Mouse (Mus musculus) cerebellum, postnatal 10 days (tissue): ENCODE data around the gene Nrsn2.
A peak's percentile ranks its signal among the peaks of the same experiment; 100 is the strongest.

Source experiments
- DNase-seq, 2 experiments: peaks; one replicate each; pipeline ENCODE4 v3.0.0; 2021; ENCODE audit warnings: mixed read lengths in 2 of 2

Gene Nrsn2

DNA sequence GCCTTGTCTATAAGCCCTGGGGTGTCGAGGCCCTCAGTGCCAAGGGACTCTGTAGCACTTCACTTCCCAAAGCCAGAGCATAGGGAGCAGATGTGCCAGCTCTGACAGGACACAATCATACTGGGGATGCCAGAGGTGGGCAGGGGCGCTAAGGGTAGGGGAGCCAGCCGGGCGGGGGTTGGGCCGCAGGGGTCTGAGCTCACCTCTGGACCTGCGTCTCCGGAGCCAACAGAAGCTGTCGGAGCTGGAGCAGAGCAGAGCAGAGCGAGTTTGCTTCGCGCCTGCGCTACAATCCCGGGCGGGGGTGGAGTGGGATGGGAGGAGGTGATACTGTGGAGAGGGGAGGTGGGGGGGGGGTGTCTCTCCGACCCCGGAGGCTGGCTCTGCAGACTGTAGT is at the start of gene Nrsn2:
Nrsn2 (minus strand) TSS at position 294 of the 397 bp plus-strand sequence.
- peak; percentile 61 to 66 for DNase-seq

DNA sequence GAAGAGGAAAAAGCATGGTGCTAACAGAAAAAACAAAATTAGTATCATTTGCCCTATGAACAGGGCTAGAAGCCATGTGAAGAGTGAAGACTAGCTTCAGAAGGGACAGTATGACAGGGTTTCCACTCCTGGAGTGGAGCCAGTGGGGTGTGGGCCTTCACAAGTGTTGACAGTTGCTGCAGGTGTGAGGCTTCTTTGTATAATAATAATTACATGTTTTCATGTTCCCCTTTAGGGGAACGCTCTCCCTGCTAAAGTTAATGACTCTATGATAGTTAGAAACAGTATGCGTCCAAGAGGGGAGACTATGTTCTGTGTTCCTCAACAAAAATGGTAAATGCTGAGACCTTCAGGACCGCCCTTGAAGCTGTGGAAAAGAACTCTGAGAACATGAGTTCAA is 39.3 kb upstream of the Nrsn2 start:
- no peak for DNase-seq

DNA sequence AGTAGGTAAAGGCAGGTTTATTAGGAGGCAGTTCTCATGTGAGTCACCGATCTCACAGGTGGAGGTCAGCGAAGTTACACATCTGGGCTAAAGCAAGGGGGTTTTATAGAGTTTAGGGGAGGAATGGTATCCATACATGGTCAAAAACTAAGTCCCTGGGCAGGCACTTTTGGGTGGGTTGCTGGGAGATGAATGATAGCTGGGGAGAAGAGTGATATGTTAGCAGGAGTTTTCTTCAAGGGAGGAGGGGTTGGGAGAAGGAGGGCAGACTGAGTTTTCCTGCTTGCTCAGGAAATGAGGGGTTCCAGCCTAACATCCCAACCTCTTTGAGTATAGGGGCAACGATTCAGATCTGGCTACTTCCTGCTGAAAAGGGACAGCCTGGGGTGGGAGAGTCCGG is 38.8 kb upstream of the Nrsn2 start, which contains the start of gene 6820408C15Rik:
6820408C15Rik (plus strand) TSS at position 301 of the 400 bp plus-strand sequence.
- DNase-seq, result no peak

DNA sequence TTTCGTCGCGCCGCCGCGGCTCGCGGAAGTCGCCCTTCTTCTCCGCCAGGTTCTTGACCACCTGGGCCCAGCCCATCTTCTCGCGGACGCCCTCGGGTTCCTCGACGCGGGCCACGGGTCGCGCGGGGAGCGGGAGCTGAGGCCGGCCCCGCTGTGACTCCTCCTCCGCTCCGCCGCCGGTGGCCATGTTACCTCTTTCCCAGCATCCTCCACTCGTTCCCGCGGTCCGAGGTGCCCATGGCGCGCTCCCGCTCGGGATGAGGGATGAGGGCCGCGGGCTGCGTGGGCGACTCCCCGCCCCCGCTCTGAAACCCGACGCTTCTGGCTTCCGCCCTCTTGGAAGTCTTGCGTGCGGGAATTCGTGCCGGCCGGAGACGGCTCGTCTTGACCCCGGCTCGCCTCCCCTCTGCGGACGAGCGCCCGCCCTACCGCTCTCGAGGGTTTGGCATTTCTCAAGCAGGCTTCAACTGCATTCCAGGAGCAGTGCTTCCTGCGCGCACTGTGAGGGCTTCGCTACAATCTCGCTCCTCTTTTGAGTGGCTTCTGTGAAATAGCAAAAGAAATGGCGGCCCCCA is 38.2 kb upstream of the Nrsn2 start, which contains the start of gene Zcchc3:
Zcchc3 (minus strand) TSS at position 437 of the 575 bp plus-strand sequence.
- peak; percentile 93 to 94 for DNase-seq

DNA sequence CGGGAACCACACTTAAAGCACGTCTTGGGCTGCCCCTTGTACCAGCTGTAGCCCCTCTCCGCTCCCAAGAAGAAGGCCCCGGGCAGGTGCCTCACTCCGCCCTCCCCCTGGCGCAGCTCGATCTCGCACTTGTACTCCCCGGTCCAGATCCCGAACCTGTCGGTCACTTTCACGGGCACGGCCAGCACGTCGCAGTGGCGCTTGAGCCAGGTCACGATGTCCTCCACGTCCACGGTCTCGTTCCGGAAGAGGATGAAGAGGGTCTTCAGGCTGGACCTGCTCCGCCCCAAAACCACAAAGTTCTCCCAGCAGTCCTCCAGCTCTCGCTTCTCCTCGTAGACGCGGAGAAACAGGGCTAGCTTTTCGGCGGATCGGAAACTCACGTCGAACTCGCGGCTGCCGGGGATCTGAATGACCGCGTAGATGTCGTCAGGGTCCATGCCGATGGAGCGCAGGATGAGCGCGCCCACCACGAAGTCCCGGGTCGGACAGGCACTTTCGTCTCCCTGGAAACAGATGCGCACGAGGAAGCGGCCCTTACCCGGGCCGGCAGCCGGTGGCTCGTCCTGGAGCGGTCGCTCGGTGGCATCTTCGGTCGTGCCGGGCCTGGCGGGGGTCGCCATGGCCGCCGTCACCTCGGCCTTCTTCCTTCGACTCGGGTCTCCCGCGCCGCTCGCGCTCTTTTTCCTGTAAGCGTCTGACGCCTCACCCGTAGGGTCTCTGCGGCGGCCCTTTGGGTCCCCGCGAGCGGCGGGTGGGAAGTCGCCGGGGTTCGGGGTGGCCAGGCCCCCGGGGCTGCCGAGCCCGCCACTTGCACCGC is 37.5 kb upstream of the Nrsn2 start:
- DNase-seq, result peak; percentile 67 to 77

DNA sequence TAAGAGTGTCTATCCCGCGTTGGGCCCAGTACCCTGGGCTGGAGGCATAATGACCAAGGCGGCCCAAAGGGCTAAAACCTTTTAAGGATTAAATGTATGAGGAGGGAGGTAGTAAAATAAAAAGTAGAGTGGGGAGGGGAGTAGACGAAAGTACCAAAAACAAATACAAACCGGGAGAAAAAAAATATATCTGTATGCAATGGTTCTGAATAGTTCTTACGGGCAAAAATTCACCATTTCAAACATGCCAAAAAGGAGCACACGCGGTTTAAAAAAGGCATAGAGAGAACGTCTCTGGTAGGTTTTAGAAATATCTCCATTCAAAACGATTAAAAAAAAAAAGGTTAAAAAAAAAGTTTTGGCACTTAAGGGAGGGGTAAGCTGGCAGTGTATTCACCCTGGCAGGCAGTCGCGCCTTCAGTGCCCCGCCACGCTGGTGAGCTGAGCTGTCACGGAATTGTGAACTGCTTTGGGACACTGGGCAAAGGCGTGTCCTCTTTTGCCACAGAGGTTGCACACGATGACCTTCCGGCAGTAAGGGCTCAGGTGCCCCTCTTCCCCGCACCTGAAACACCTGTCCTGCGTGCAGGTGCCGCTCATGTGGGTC is 36.8 kb upstream of the Nrsn2 start:
- DNase-seq, result peak; percentile 58 to 59

DNA sequence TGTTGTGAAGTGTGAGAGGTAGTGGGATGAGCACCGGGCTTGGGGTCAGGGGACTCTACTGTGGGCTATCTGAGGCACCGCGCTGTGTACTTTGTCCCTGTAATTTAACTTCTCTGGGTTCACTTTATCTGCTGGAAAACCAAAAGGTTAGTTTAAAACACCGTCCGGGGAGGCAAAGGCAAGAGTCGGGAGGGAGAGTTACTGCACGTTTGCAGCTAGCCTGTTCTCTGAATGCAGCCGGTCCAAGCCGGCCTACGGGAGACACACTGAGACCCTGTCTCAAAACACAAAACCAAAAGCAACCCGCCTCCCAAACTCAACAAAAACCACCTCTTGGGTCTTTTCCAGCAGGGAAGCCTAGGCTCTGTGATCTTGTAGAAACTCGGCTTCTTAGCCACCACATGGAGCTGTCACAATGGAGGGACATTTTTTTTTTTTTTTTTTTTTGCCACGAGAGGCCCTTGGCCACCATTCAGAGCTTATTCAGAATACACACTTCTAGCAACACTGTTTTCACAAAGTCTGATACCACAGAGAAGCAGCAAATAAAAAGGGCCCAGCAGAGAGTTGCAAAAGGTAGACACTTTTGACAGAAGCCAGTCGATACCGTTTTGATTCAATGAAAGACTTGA is 36.2 kb upstream of the Nrsn2 start:
- DNase-seq, result no peak

DNA sequence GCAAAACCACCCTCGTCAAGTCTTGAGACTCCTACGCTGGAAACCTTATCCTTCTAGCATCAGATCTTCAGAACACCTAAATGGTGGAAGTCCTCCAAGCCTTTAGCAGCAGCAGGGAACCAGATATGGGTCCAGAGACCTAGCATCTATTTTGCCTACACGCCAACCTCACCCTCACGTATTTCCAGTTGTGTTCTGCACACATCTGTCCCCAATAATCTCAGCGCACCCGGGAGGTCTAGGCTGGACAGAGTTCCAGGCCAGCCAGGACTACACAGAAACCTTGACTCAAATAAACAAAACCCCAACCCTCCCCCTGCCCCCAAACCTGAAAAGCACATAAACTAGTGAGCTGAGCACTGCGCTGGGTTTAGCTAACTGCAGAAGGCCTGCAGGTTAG is 35.0 kb upstream of the Nrsn2 start:
- DNase-seq, result no peak

DNA sequence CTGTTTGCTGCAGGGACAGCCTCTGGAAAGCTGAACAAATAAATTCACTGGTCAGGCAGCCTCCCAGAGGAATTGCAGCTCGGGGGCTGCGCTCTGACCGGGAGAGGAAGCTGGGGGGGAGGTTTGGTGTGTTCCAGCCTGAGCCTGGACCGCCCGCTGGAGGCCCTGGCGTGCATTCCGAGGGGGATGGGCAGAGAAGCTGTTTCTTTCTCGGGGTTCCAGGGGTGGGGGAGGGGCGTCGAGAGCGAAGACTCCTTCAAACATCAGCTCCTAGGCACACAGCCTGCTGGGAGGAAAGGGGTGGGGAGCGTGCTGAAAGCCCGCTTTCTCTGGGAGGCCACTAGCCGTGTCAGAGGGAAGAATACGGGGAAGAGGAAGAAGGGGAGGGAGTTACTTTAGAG is 34.5 kb upstream of the Nrsn2 start:
- DNase-seq, result peak; percentile 92 to 93

DNA sequence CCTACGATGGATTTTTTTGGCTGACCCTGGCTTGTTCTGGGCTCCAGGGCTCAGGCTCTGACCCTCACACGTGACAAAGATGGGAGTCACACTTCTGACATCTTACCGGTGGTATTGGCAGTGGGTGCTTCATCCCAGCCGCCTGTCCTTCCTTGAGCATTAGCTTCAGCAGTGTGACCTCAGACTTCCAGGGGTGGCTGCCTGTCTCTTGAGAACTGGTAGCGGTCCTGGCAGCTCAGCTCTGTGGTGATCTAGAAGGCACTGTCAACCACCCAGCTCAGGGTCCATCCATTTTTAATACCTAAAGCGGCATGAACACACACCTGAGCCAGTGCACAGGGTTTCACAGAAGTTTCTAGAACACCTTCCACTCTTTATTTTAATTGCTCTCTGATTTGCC is 33.3 kb upstream of the Nrsn2 start:
- no peak for DNase-seq

DNA sequence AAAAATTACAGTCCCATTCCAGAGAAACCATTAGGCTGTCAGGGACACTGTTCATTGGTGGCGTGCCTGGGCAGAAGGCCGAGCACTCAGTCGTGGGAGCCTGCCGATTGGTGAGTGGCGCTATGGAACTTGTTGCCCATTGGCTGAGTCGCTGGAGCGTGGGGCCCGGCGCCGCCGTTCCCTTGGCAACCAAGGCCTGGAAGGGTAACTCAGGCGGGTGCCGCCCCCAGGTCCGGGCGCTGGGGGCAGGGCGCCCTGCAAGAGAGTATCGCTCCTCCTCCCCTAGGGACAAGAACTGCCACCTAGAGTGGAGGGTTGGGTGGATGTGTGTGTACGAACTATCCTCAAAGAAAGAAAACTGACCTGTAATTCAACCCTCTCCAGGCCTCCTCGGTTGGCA is 29.7 kb upstream of the Nrsn2 start:
- DNase-seq, result peak; percentile 97 to 98

DNA sequence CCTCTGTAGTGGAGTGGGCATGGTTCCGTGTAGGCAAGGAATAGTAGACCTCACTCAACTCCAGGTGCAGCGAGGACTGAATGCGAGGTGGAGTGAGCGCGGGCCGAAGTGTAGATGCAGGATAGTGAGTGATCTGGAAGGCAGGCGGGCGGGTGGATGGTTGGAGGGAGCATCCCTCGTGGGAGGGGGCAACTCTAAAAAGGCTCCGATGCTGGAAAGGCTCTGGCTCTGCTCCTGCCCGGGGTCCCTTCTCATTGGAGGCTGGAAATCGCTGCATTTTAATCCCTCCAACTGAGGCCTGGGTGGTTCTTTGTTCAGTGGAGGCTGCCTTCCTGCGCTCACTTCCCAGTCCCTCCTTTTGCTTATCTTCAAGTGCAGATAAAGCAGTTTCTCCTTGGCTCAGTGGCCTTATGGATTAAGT is 22.7 kb upstream of the Nrsn2 start:
- DNase-seq, result peak; percentile 70 to 73

DNA sequence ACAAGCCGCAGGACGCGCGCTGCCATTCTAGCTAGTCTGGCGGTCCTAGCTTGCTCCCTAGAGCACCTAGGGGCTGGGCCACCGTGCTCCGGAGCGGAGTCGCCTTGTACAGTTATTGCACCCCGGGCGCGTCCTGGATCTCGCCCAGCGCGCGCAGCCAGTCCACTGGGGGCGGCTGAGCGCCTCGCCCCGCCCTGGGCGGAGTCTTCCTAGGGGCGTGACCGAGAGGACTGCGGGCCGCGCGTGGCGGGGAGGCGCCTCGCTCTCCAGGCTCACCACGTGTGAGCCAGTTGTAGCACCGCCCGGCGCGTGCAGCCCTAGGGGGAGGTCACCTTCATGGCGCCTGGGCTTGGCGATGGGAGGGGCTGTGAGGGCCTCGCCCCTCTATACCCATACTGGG is 22.3 kb upstream of the Nrsn2 start:
- DNase-seq, result peak; percentile 95 to 96

DNA sequence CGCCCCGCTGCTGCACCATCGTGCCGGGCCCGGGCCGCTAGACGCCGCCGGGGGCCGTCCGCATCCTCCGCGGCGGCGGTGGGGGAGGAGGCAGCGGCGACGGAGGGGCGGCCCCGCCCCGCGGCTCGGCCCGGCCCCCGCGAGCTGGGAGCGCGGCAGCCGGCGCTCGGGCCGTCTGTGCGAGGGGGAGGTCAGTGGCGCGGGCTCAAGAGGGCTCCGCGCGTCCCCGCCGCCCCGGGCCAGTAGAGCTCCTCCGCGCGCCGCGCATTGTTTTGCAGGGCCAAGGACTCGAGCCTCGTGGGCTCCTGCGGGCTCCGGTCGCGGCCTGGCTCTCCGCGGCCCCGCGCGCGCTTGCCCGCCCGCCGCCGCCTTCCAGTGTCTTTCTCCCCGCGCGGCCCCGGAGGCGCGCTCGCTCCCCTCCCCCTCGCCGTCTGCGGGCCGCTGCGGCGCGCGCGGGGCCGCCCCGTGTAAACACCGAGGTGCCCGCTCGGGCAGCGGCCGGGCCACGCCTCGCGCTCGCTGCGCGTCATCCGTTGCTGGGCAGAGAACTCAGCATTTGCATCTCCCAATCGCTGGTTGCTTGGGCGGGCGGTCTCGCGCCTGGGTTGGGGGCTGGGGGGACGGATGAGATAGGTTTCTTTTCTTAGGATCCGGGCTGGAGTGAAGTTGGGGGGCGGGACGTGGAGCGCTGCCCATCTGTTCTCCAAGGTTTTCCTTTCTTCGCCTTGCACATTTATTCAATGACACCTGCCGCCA is 21.4 kb upstream of the Nrsn2 start, which contains the start of gene Sox12:
Sox12 (minus strand) TSS at position 384 of the 756 bp plus-strand sequence.
- DNase-seq, result peak; percentile 100

DNA sequence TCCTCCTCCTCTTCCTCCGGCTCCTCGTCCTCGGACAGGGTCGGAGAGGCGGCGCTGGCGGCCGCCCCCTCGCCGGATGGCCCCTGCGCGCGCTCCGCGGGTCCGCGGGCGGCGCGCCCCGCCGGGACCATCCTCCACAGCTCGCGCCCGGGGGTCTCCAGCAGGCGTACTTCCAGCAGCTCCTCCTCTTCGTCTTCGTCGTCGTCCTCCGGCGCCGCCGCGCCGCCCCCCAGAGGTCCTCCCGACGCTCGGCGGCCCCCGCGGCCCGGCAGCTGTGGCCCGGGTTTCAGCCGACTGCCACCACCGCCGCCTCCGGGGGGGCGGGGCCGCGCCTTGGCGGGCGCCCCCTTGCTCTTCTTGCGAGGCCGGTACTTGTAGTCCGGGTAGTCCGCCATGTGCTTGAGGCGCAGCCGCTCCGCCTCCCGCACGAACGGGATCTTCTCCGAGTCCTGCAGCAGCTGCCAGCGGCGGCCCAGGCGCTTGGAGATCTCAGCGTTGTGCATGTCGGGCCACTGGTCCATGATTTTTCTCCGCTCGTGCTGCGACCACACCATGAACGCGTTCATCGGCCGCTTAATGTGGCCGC is 20.7 kb upstream of the Nrsn2 start:
- DNase-seq, result peak; percentile 90 to 92

DNA sequence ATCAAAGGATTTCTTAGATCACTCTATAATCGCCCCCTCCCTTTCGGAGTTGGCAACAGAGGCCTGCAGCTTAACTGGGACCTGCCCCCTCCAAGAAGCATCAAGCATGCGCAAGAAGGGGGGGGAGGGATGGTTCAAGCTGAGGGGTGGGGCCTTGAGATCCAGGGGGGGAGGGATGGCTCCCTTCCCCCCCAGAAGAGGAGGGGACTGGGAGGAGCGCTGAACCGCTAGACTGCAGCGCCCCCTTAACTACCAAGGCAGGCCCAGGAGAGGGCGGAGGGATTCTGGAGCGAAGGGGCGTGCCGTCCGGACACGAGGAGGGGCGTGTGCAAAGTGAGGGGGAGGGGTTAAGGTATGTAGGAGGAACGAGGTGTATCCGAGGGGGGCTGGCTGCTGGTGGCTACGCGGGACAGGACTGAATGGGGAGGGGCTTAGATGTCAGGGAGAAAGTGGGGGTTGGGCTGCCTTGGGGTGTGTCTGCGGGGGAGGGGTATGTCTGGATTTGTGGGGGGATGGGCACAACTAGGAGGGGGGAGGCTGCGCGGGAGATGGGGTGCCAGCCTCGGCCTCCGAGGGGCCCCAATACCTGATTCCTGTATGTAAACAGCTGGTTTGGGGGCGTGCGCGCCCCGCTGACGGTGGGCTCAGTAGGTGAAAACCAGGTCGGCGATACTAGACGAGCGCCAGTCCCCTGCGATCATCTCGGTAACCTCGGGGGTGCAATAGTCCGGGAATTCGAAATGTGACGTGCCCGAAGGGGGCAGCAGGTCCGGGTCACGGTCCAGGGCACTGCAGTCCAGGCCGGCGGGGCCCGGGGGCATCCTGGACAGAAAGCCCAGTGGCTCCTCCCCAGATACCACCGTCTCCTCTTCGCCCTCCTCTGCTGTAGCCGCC is 19.9 kb upstream of the Nrsn2 start:
- peak; percentile 94 to 96 for DNase-seq

DNA sequence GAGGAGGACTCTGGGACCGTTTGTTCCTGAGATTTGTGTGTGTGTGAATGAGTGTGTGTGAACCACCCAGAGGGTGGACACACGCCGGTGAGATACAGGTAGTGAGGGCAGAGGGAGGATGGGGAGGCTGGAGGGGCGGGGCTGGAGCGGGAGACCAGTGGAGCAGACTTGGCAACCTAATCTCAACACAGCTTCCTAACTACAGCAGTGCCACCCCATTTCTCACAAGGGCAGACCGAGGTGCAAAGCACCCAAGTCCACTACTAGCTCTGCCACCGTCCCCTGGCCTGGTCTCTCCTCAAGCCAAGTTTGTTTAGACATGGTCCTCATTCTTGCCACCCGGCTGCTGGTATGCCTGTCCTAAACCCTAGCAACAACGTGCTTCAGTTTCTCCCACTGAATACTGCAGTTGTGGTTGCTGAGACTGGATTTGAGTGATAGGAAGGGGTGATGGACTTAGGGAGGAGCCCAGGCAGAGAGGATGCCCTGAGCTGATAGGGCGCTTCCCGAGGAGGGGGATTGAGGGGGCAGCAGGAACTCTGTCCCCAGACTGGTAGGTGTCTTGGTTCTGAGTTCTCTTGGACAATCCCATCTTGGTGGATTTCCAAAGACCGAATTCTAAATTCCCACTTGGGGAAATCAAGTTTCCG is 19.0 kb upstream of the Nrsn2 start:
- DNase-seq, result peak; percentile 57

DNA sequence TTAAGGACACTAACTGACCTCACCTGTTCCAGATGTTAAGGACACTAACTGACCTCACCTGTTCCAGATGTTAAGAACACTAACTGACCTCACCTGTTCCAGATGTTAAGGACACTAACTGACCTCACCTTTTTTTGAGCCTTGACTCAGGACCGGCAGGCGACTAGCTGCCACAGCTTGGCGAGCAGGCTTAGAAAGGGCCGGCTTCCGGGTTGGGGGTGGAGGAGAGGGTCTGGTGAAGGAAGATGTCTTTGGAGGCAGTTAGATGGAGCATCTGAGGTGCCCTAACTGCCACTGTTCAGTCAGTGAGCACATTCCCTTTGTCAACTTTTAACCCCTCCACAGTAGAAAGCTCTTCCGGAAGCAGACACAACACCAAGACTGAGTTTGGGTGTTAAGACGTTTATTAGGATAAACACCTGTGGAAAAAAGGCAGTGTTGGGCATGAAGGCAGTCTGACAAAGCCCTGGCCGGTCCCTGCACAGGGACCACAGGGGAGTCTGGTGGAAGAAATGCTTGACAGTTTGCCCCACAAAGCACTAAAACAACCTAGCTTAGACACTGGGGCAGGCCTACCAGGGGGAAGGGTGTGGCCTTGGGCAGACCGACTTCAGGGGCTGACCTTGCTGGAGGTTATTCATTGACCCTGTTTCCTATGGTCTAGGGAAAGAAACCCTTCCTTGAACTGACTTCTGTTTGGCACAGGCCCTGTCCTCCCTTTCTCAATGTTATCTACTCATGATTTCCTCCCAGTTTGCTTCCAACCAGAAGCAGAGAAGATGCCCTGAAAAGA is 17.0 kb upstream of the Nrsn2 start:
- DNase-seq, result no peak

DNA sequence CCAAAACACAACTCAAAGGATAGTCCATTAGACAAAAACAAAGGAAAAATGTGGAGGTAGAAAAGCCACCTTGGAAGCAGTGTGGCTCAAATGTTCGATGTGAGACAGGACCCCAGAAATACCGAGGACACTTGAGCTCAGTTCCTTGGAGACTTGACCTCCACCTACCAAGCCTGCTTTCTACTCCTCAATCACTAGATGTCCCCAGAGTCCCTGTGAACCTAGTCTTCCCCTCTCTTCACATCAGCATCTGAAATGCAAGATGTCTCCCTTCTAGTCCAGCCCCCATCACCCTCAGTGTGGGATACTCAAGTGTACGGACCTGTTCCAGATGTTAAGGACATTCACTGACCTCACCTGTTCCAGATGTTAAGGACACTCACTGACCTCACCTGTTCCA is 16.3 kb upstream of the Nrsn2 start:
- peak; percentile 67 to 77 for DNase-seq

DNA sequence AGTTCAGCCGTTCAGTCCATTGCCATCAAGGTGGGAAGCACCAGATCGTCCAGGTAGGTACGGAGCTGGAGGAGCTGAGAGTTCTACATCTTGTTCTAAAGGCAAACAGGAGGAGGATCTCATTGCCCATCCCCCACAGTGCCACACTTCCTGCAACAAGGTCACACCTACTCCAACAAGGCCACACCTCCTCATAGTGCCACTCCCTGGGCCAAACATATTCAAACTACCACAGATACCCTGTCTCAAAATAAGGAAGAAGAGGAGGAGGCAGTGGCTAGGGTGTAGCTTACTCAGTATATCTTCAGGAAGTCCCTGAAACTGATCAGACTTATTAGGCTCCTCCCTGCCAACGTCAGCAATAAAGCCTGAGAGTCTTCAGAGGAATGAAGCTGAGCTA is 7.8 kb upstream of the Nrsn2 start:
- DNase-seq, result no peak
